Mouse (Mus musculus) megakaryocyte progenitor cell, adult 5-6 weeks (primary cell): ENCODE results near the gene Phip. TPM values are rescaled to one million over a fixed set of nuclear protein-coding genes. Genes with fewer than 3 reads are reported as not detected.

ENCODE experiments used
- ATAC-seq: replicated peaks from 2 replicates; pipeline ENCODE4 v1.8.0; 2016; ENCODE audit warnings: mild to moderate bottlenecking, moderate TSS enrichment, inconsistent platforms; ENCODE audit not compliant: poor library complexity
- total RNA-seq, 2 experiments: library from RNA; stranded (forward) in 1 of 2; stranded (reverse) in 1 of 2; fragments of 157-497, 149-512 nt in 1 of 2; fragments of 200-1000 nt in 1 of 2; gene quantifications; 2 replicates each; pipeline versions ENCODE4 v1.2.3 to v1.2.4; 2015 to 2017

The Phip gene
- total RNA-seq, 2 experiments from 2014 or later, result 88.0 to 117 TPM

GRCm38 (mm10) chr9:82877078-82877477 lies 98.2 kb downstream of the Phip start:
- no peak for ATAC-seq

GRCm38 (mm10) chr9:82867698-82868097 lies 107.6 kb downstream of the Phip start:
- ATAC-seq, result no peak

GRCm38 (mm10) chr9:82866121-82866520 lies 109.2 kb downstream of the Phip start:
- ATAC-seq, result no peak

- no peak for ATAC-seq
Measured at GRCm38 (mm10) chr9:82861775-82862430, 113.4 kb downstream of the Phip start.

- no peak for ATAC-seq
Measured at GRCm38 (mm10) chr9:82861316-82861715, 114.0 kb downstream of the Phip start.

GRCm38 (mm10) chr9:82860805-82861204 lies 114.5 kb downstream of the Phip start:
- ATAC-seq, result no peak

GRCm38 (mm10) chr9:82856241-82856640 lies 119.1 kb downstream of the Phip start:
- no peak for ATAC-seq

- no peak for ATAC-seq
Measured at GRCm38 (mm10) chr9:82854973-82855614, 120.2 kb downstream of the Phip start.

GRCm38 (mm10) chr9:82854040-82854439 lies 121.3 kb downstream of the Phip start:
- ATAC-seq, result peak; percentile 83

GRCm38 (mm10) chr9:82842671-82843070 lies 132.6 kb downstream of the Phip start:
- no peak for ATAC-seq

- no peak for ATAC-seq
Measured at GRCm38 (mm10) chr9:82835921-82836320, 139.4 kb downstream of the Phip start.

- ATAC-seq, result no peak
Measured at GRCm38 (mm10) chr9:82831891-82832290, 143.4 kb downstream of the Phip start.

GRCm38 (mm10) chr9:82829693-82830430 lies 145.5 kb downstream of the Phip start:
- ATAC-seq, result peak; percentile 97

GRCm38 (mm10) chr9:82829007-82829689 lies 146.2 kb downstream of the Phip start, which contains the start of gene Irak1bp1:
Gene Irak1bp1 (plus strand): TSS chr9:82829540.
- peak; percentile 30 for ATAC-seq

- no peak for ATAC-seq
Measured at GRCm38 (mm10) chr9:82826426-82826825, 148.9 kb downstream of the Phip start.

Other genes with a start within 250 kb of the Phip start
- gene Irak1bp1, start 146.0 kb downstream of the Phip start, total RNA-seq (2015), result 2.5 and 2.9 TPM in 2 replicates
- gene Irak1bp1, start 146.0 kb downstream of the Phip start, total RNA-seq (2017), result 1.6 and 6.4 TPM in 2 replicates
- 16.6 and 19.7 TPM in 2 replicates for gene Hmgn3, start 171.2 kb upstream of the Phip start, total RNA-seq (2015)
- gene Hmgn3, start 171.2 kb upstream of the Phip start, total RNA-seq (2017), result 18.3 and 18.7 TPM in 2 replicates